ENCODE assay signal across 8 mouse cellular contexts in genomic region chr5:105654237-105655063, GRCm38 (mm10). TPM values are rescaled to one million over a fixed set of nuclear protein-coding genes. Genes with fewer than 3 reads are reported as not detected.
DNase-seq lines count a peak whose midpoint lies in the region; ATAC-seq and TF ChIP-seq lines count a peak whose summit lies in the region.

No protein-coding gene starts in this region.

- in situ Hi-C loops in Patski (cut with MboI; ENCODE audit: low pct_unique_long_range_greater_than_20kb), result loop anchor here (5.0 to 10.0 kb wide), 3 partner anchors 80 to 247 kb away; partner anchors contain the start of gene Lrrc8c

- peak; percentile 96 for TF ChIP-seq CTCF in Patski (IDR thresholded peaks at IDR 0.05)

- CTCF ChIA-PET in Patski (lab: Charles Lee), result interaction anchor here (0.8 to 3.7 kb wide), 21 partner anchors 9 to 255 kb away, joined by 3 to 29 read pairs (median 4); partner anchors contain the start of gene Lrrc8c

- peak overlapping the region; percentile 54 for H3K9ac ChIP-seq in hindbrain, embryonic 14.5 days

- DNase-seq in Patski (ENCODE audit: low read depth, low spot score), result peak; percentile 35
- peak; percentile 89 to 91 for DNase-seq in cerebellum, postnatal 14 days
- peak; percentile 84 to 89 for DNase-seq in frontal cortex, postnatal 25 days (ENCODE audit: low spot score in 2 of 2)
- peak; percentile 88 for DNase-seq in hindbrain, embryonic 14.5 days (ENCODE audit: low spot score)
- peak; percentile 81 to 82 for DNase-seq in layer of hippocampus, postnatal 36 days
- peak; percentile 92 for DNase-seq in lung, postnatal 36 days
- peak; percentile 84 for DNase-seq in retina, embryonic 14.5 days (ENCODE audit: low spot score)
- DNase-seq in thymus, postnatal 4 days, result peak; percentile 92

- 0 out of 2 replicates have a peak, but pooled peaks cover 3% of the 10 kb centered on the region for H3K4me1 ChIP-seq in hindbrain, embryonic 14.5 days (replicated peaks; ENCODE audit: control insufficient read depth, insufficient read depth, low read length)

- no peaks in the 10 kb centered on the region for H3K9me3 ChIP-seq in hindbrain, embryonic 14.5 days (ENCODE audit: control insufficient read depth, low read length)

- H3K4me3 ChIP-seq in hindbrain, embryonic 14.5 days (replicated peaks; ENCODE audit: low read length), result no peak overlapping the region

- 29% methylated on average over 15 of the region's 15 CpGs for WGBS in hindbrain, embryonic 14.5 days

- no peaks in the 10 kb centered on the region for H3K27me3 ChIP-seq in Patski
- no peaks in the 10 kb centered on the region for H3K27me3 ChIP-seq in hindbrain, embryonic 14.5 days (ENCODE audit: control insufficient read depth, insufficient read depth, low read length)

- POLR2A ChIA-PET in Patski (lab: Charles Lee), result interaction anchor here (0.9 to 1.1 kb wide), 2 partner anchors 135 to 158 kb away, joined by 3 read pairs; partner anchors contain the start of gene Lrrc8c

- H3K4me2 ChIP-seq in hindbrain, embryonic 14.5 days (replicated peaks), result peak overlapping the region; percentile 15; the same call in 1 of the 2 replicates

- peak; percentile 85 for ATAC-seq in Patski
- ATAC-seq in hindbrain, embryonic 14.5 days (ENCODE audit: low FRiP score), result peak; percentile 86

- no peak overlapping the region for H3K27ac ChIP-seq in hindbrain, embryonic 14.5 days

- no peaks in the 10 kb centered on the region for H3K36me3 ChIP-seq in hindbrain, embryonic 14.5 days (replicated peaks; ENCODE audit: control insufficient read depth, insufficient read depth)

RNA-seq across cellular contexts. Expression of gene Lrrc8d, which starts 45.3 kb away (rescaled TPM):
- 66.7 TPM for polyA plus RNA-seq in Patski (2021)
- 38.4 and 40.3 TPM in 2 replicates for polyA plus RNA-seq in hindbrain, embryonic 14.5 days (2014; fragmentation: Nextera tagmentation; extraction: Ambion mirVana)
- total RNA-seq in layer of hippocampus, postnatal 36 days (2021), result 10 to 100 TPM; 47.7 to 48.8 TPM

Comparison
In these comparisons a context has a peak if more than half of its experiments do, and no peak if none do; other contexts are left out.
1. DNase-seq: peak in every context shown above with its lines; median percentile 92 in lung, postnatal 36 days; 92 in thymus, postnatal 4 days; 90 in cerebellum, postnatal 14 days; 88 in hindbrain, embryonic 14.5 days; 86 in frontal cortex, postnatal 25 days; 84 in retina, embryonic 14.5 days; 82 in layer of hippocampus, postnatal 36 days; 35 in Patski.